Comparison of ENCODE assay signal across 7 mouse cellular contexts in genomic region chr3:4796909-4797566, GRCm38 (mm10).
DNase-seq lines count a peak whose midpoint lies in the region; ATAC-seq lines count a peak whose summit lies in the region.

No protein-coding gene starts in this region.

- no peaks in the 10 kb centered on the region for H3K27me3 ChIP-seq in intestine, embryonic 16.5 days (replicated peaks; ENCODE audit: control insufficient read depth, insufficient read depth, low read length)
- no peaks in the 10 kb centered on the region for H3K27me3 ChIP-seq in midbrain, embryonic 15.5 days (replicated peaks)

- 54% methylated on average over 8 of the region's 8 CpGs for WGBS in intestine, embryonic 16.5 days
- 30% methylated on average over 8 of the region's 8 CpGs for WGBS in midbrain, embryonic 15.5 days

- peak; percentile 72 for DNase-seq in brain, embryonic 18.5 days (ENCODE audit: low read depth, low spot score)
- DNase-seq in cerebellum, postnatal 25 days: peak; percentile 49 to 75
- no peak for DNase-seq in urinary bladder, postnatal 14 days (ENCODE audit: low spot score)

- no peaks in the 10 kb centered on the region for H3K4me1 ChIP-seq in intestine, embryonic 16.5 days (ENCODE audit: control insufficient read depth, insufficient read depth, low read length)
- H3K4me1 ChIP-seq in midbrain, embryonic 15.5 days: peaks cover 21% of the 10 kb centered on the region

- H3K4me2 ChIP-seq in intestine, embryonic 16.5 days (ENCODE audit: low read depth, low read length): no peak overlapping the region
- H3K4me2 ChIP-seq in midbrain, embryonic 15.5 days: peak overlapping the region; percentile 47

- H3K9ac ChIP-seq in intestine, embryonic 16.5 days (ENCODE audit: low read depth, low read length): no peak overlapping the region
- H3K9ac ChIP-seq in midbrain, embryonic 15.5 days: peak overlapping the region; percentile 35

- ATAC-seq in intestine, embryonic 16.5 days: peak; percentile 63
- peak; percentile 83 for ATAC-seq in midbrain, embryonic 15.5 days (replicated peaks)
- ATAC-seq in megakaryocyte, adult 5-6 weeks (ENCODE audit: poor library complexity, severe bottlenecking): no peak
- no peak for ATAC-seq in megakaryocyte progenitor cell, adult 5-6 weeks (replicated peaks; ENCODE audit: poor library complexity)

- no peak overlapping the region for H3K4me3 ChIP-seq in intestine, embryonic 16.5 days (ENCODE audit: low read length)
- H3K4me3 ChIP-seq in midbrain, embryonic 15.5 days: peak overlapping the region; percentile 37

- H3K9me3 ChIP-seq in intestine, embryonic 16.5 days (ENCODE audit: control insufficient read depth, low read length): no peaks in the 10 kb centered on the region
- H3K9me3 ChIP-seq in midbrain, embryonic 15.5 days: no peaks in the 10 kb centered on the region

- no peak overlapping the region for H3K27ac ChIP-seq in intestine, embryonic 16.5 days (ENCODE audit: low read length)
- H3K27ac ChIP-seq in midbrain, embryonic 15.5 days: peak overlapping the region; percentile 72

- no peaks in the 10 kb centered on the region for H3K36me3 ChIP-seq in intestine, embryonic 16.5 days (ENCODE audit: control insufficient read depth, insufficient read depth, low read length)
- H3K36me3 ChIP-seq in midbrain, embryonic 15.5 days (replicated peaks): no peaks in the 10 kb centered on the region

Comparison
In these comparisons a context has a peak if more than half of its experiments do, and no peak if none do; other contexts are left out.
1. ATAC-seq: peak in intestine, embryonic 16.5 days (single experiment) and midbrain, embryonic 15.5 days (single experiment); none in megakaryocyte, adult 5-6 weeks (single experiment) and megakaryocyte progenitor cell, adult 5-6 weeks (single experiment).